Mouse (Mus musculus) megakaryocyte, embryonic 14.5 days (primary cell): ENCODE results near the gene Pdik1l. TPM values are rescaled to one million over a fixed set of nuclear protein-coding genes. Genes with fewer than 3 reads are reported as not detected.
A peak's percentile ranks its signal among the peaks of the same experiment; 100 is the strongest.

Experiments
- H3K27me3 ChIP-seq: replicated peaks from 2 replicates; pipeline ENCODE3; 2012; ENCODE audit warnings: inconsistent platforms
- H3K36me3 ChIP-seq: replicated peaks from 2 replicates; pipeline ENCODE3; 2012; ENCODE audit warnings: low read length, inconsistent platforms, mixed read lengths
- H3K4me1 ChIP-seq: 2 replicates; pipeline ENCODE4 v1.6.1; 2012; ENCODE audit warnings: inconsistent platforms
- H3K4me3 ChIP-seq: replicated peaks from 2 replicates; pipeline ENCODE3; 2012; ENCODE audit warnings: moderate library complexity, mild to moderate bottlenecking, inconsistent platforms
- H3K9me3 ChIP-seq: 2 replicates; pipeline ENCODE4 v1.6.1; 2012; ENCODE audit warnings: inconsistent platforms
- FLI1 ChIP-seq: IDR thresholded peaks from 2 replicates; pipeline ENCODE4 v1.6.1; 2012; ENCODE audit warnings: low read length, inconsistent platforms, mixed read lengths
- GATA1 ChIP-seq: IDR thresholded peaks from 3 replicates; pipeline ENCODE4 v1.6.1; 2012; ENCODE audit warnings: mixed read lengths, low read length, inconsistent platforms, borderline replicate concordance
- polyA plus RNA-seq: library from polyadenylated mRNA; stranded (reverse); fragments of >175 nt; gene quantifications from 2 replicates; pipeline ENCODE4 v1.2.3, GENCODE M21; 2012; ENCODE audit warnings: low replicate concordance; ENCODE audit not compliant: insufficient read depth

Pdik1l gene
- polyA plus RNA-seq, 1 experiment: 0.20 TPM

DNA sequence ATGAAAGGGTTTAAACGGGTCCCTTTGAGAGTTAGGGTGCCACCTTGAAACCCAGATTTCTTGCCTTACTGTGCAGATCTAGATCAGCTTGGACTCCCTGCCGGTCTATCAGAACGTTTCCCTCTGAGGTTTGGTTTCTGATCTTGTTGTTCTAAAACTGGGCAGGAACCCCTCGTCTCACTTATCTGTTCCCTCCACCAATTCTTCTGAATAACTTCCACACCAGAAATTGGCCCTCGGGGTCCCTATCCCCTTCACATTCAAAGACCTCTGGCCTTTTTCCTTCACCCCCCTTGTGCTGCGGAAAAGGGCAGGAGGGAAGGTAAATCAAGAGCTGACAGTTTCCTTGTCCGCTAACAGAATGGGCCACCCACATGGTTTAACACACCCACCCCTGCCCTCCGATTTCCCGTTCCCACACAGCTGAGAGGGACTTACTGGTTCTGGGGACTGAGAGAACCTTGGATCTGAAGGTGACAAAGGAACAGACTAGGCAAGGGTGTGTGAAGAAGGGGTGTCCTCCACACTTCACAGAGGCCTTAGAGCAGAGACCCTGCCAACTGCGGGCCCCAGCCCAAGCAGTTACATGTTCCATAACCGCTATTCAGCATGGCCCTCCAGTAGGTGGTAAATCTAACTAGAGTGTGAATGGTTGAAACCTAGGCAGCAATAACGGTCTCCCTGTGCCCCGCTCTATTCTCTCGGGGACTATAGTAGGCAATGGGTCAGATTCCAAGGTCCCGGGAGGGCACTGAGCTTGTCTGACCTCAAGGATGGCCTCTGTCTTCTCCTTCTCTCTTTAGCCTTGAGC lies 34.6 kb downstream of the Pdik1l start:
- Histone ChIP-seq H3K36me3 (no peaks in the 10 kb centered on the region), H3K27me3 (peaks cover 92% of the 10 kb centered on the region), H3K4me1 (peaks cover 52% of the 10 kb centered on the region), H3K9me3 (peaks cover 4% of the 10 kb centered on the region; the same call in 1 of the 2 replicates), H3K4me3 (no peak overlapping the region)
- TF ChIP-seq FLI1: no peak
- TF ChIP-seq GATA1: no peak

DNA sequence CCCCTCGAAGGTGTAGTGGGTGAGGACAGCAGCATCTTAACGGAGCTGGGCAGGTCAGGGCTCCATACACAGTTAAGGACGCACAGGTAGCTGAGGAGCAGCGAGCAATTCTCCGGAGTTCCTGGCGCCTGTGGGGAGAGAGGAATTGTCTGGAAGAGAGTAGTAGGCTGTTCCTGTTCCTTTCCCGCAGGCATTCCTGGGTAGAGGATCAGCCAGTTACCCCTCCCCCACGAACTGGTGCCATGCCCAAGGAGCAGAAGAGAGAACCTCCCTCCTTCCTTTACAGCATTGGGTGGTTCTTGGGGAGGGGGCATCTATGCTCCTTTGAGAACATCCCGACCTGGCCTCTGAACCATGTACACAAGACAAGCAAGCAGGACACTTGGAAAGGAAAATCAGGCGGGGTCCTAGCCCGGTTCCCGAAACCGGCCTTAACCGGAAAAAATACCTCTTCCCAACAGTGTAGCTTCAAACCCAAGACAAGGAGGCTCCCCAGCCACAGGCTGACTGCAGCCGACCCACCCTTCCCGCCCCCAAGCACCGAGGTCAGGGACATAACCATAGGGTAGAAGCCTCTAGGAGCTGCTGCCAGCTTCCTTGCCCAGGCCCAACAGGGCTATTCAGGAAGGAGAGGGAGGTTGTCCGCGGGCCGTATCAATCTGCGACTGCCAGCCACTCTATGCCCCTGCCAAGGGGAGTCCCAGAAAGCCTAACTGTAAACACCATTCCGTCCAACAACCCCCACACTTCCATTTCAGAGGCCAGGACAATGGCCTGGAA lies 35.4 kb downstream of the Pdik1l start:
- TF ChIP-seq FLI1 (no peak), GATA1 (no peak)
- peak overlapping the region; percentile 85 for H3K4me3 ChIP-seq
- peaks cover 4% of the 10 kb centered on the region; the same call in 1 of the 2 replicates for H3K9me3 ChIP-seq
- H3K27me3 ChIP-seq: peaks cover 95% of the 10 kb centered on the region
- H3K4me1 ChIP-seq: peaks cover 52% of the 10 kb centered on the region
- no peaks in the 10 kb centered on the region for H3K36me3 ChIP-seq

DNA sequence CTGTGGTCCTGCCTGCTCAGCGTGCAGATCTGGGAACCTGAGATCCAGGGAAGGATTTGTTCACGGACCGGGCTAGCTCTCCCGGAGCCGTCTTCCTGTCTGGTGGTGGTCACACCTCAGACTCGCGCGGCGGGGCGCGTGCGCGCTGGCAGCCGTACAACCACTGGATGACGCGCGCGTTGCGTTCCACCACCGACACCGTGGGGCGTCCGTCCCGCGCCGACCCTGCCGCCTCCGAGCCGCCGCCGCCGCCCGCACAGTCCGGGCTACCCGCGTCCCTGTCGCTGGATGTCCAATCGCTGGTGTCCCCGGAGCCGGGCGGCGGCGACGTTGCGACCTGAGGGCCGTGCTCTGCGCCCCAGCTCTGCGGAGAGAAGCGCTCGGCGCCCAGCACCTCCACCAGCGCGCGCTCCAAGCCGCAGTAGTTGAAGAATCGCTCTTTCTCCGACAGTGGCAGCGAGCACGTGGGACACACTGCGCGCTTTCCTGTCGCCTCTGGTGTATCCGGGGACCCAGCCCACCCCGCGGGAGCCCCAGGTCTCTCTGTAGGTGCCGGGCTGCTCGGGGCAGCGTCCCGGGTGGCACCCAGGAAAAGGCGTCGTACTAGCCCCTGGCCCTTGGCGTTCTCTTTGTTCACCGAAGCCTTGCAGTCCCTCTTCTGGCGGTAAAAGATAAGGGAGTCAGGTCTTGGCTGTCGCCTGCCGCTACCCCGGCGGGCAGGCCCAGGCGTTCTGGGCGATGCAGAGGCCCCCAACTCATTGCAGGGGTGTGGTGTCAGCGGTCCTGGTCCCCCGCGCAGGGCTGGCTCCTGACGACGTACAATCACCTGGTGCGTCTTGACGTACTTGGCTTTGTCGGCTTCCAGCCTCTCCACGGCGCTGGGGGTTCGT lies 36.2 kb downstream of the Pdik1l start:
- Histone ChIP-seq H3K36me3 (no peaks in the 10 kb centered on the region), H3K27me3 (peaks cover 98% of the 10 kb centered on the region)

DNA sequence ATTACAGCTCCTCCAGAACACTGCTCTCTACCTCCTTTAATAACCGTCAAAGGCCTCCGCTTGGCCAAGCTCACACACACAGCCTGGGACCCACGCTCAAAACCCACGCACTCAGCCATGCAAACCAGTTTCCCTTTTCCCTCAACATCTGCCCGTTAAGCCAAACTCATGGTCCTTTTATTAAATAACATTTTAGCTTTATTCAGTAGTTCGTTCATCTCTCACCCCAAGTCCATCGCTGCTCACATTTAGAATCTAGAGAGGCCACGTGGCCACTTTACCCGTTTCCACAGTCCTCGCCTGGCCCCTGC lies 36.8 kb downstream of the Pdik1l start:
- peaks cover 97% of the 10 kb centered on the region for H3K27me3 ChIP-seq
- peaks cover 4% of the 10 kb centered on the region; the same call in 1 of the 2 replicates for H3K9me3 ChIP-seq
- peak overlapping the region; percentile 85 for H3K4me3 ChIP-seq
- H3K4me1 ChIP-seq: peaks cover 56% of the 10 kb centered on the region
- H3K36me3 ChIP-seq: no peaks in the 10 kb centered on the region
- TF ChIP-seq GATA1: no peak
- TF ChIP-seq FLI1: no peak

More for the DNA sequence above, 36.2 kb downstream of the Pdik1l start:
- peak overlapping the region; percentile 85 for H3K4me3 ChIP-seq
- peaks cover 4% of the 10 kb centered on the region; the same call in 1 of the 2 replicates for H3K9me3 ChIP-seq
- TF ChIP-seq GATA1 (no peak), FLI1 (no peak)
- peaks cover 52% of the 10 kb centered on the region for H3K4me1 ChIP-seq

DNA sequence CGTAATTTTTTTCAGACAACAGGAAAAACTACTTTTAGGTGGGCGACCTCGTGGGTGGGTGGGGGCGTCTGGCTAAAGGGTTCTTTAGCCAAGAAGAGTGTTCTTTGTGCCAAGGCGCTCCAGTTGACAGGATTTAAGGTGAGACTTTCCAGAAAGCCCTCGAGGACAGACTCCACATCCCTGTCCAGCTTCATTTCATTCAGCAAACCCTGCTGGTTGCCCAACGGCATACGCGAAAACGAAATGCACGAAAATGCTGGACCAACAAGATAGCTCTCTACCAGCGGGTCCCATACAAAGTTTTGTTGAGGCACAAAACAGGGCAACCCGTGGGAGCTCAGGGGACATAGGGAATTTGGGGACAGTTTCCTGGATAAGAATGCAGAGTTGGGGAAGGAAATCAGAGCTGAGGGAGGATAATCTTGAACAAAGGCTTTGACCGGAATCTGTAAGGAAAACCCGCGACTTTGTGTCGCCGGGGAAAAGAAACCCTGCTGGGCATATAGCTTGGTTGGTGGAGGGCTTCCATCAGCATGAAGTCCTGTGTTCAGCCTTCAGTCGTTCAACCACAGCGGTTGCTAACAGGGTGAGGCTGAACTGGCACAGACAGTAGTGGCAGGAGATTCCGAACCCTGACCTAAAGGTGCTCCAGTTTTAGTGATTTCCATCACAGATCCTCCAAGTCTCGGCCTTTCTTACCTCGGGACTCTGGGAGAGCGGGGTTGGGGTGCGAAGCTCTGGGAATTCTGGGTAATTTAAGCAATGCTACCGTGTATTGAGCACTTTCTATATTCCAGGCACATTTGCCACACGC lies 37.4 kb downstream of the Pdik1l start:
- Histone ChIP-seq H3K27me3 (peaks cover 93% of the 10 kb centered on the region), H3K9me3 (peaks cover 4% of the 10 kb centered on the region; the same call in 1 of the 2 replicates), H3K36me3 (no peaks in the 10 kb centered on the region), H3K4me3 (peak overlapping the region; percentile 87), H3K4me1 (peaks cover 60% of the 10 kb centered on the region)
- TF ChIP-seq FLI1: no peak

DNA sequence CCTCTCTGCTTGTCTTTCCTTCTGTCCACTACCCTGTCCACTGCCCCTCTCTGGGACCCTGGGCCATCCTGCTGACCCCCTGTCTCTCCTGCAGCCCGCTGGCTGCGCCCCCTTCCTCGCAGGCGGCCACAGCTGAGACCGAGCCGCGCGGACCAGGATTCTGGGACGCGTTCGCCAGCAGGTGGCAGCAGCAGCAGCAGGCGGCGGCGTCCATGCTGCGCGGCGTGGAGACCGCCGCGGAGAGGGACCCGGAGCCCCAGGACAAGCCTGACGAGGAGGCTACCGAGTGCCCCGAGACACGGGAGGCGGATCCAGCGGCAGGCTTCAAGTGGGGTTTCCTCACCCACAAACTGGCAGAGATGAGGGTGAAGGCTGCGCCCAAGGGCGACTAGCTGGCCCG lies 38.0 kb downstream of the Pdik1l start:
- Histone ChIP-seq H3K27me3 (peaks cover 86% of the 10 kb centered on the region), H3K36me3 (no peaks in the 10 kb centered on the region), H3K4me3 (peak overlapping the region; percentile 87), H3K4me1 (peaks cover 65% of the 10 kb centered on the region), H3K9me3 (peaks cover 4% of the 10 kb centered on the region; the same call in 1 of the 2 replicates)
- TF ChIP-seq FLI1: no peak
- no peak for TF ChIP-seq GATA1

DNA sequence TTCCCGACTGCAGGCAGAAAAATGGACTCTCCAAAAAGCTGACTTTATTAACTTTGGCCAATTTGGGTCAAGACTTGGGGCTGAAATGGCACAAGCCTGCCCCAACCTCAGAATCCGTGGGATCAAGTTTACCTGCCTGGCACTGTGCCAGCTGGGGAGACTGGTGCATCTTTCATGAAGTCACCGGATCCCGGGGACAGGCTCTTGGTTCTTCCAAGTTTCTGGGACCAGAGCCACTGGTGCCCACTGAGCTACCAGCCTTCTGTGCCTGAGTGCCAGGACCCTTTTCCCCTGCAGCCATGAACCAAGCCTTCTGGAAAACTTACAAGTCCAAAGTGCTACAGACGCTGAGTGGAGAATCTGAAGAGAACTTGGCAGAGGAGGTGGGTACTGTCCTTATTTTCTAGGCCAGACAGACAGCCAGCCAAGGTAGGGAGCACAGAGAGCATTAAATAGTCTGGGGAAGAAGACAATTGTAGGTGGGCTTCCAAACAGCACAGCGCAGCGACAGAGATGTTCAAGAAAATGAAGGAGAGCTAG lies 40.9 kb downstream of the Pdik1l start, which contains the start of gene Gm30191:
Gene Gm30191, plus strand, starts transcription at position 217 of the 540 bp plus-strand sequence.
- peaks cover 49% of the 10 kb centered on the region for H3K4me1 ChIP-seq
- H3K4me3 ChIP-seq: peak within 1 kb of the TSS; percentile 94
- H3K9me3 ChIP-seq: peaks cover 4% of the 10 kb centered on the region; the same call in 1 of the 2 replicates
- H3K27me3 ChIP-seq: peaks cover 58% of the 10 kb centered on the region
- TF ChIP-seq GATA1: no peak
- H3K36me3 ChIP-seq: peaks cover 9% of the 10 kb centered on the region

DNA sequence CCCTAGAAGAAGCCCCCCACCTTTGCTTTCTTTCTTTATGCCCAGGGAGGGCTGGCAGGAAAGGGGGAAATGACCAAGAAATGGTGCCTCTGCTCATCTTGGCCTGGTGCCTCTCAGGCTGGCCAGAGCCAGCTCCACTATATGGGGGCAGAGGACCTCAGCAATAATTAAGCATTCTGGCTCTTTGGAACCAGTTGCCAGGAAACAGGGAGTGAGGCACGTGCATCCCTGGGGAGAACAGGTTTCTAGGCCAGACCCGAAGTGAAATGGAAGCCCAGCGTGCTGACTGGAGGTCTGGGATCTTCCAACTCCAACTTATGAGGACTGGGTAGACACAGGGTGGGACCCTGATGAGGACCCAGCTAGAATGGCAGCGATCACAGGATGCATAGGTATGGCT lies 41.4 kb downstream of the Pdik1l start:
- Histone ChIP-seq H3K27me3 (peaks cover 52% of the 10 kb centered on the region), H3K9me3 (peaks cover 4% of the 10 kb centered on the region; the same call in 1 of the 2 replicates), H3K4me1 (peaks cover 44% of the 10 kb centered on the region), H3K4me3 (no peak overlapping the region), H3K36me3 (peaks cover 9% of the 10 kb centered on the region)
- TF ChIP-seq FLI1: no peak
- no peak for TF ChIP-seq GATA1
